Comparison of ENCODE assay signal across 8 mouse cellular contexts in genomic region chr10:127522088-127522581, GRCm38 (mm10). TPM values are rescaled to one million over a fixed set of nuclear protein-coding genes. Genes with fewer than 3 reads are reported as not detected.
A peak's percentile ranks its signal among the peaks of the same experiment; 100 is the strongest.
DNase-seq lines count a peak whose midpoint lies in the region; ATAC-seq and TF ChIP-seq lines count a peak whose summit lies in the region.

TSS of gene Shmt2 (minus strand) at chr10:127522444.

- WGBS in heart, embryonic 10.5 days: under 1% methylated on average over 21 of the region's 21 CpGs
- 0% methylated on average over 21 of the region's 21 CpGs for WGBS in kidney, embryonic 14.5 days
- under 1% methylated on average over 21 of the region's 21 CpGs for WGBS in limb, embryonic 15.5 days
- under 1% methylated on average over 21 of the region's 21 CpGs for WGBS in midbrain, postnatal 0 days

- no peak for TF ChIP-seq CTCF in brain, embryonic 14.5 days (IDR thresholded peaks at IDR 0.05; ENCODE audit: borderline replicate concordance, extremely low read depth, insufficient read depth, insufficient read length)
- no peak for TF ChIP-seq CTCF in midbrain, postnatal 0 days (IDR thresholded peaks at IDR 0.05)

- H3K4me2 ChIP-seq in kidney, embryonic 14.5 days (replicated peaks; ENCODE audit: low read depth, low read length): peak within 1 kb of the TSS; percentile 87
- H3K4me2 ChIP-seq in limb, embryonic 15.5 days: peak within 1 kb of the TSS; percentile 77
- H3K4me2 ChIP-seq in midbrain, postnatal 0 days (ENCODE audit: low read depth, low read length, poor library complexity, severe bottlenecking): peak within 1 kb of the TSS; percentile 88

- peak; percentile 90 for DNase-seq in CD4-positive, CD25-positive, alpha-beta regulatory T cell, adult 2 months (ENCODE audit: low read depth, low spot score)
- DNase-seq in brain, embryonic 14.5 days (ENCODE audit: low read depth): peak; percentile 97
- DNase-seq in heart, embryonic 10.5 days (ENCODE audit: low spot score): peak; percentile 95
- peak; percentile 98 for DNase-seq in midbrain, postnatal 0 days (ENCODE audit: low spot score)
- DNase-seq in spleen, postnatal 14 days (ENCODE audit: low spot score in 2 of 2): peak; percentile 61 to 76

- peak within 1 kb of the TSS; percentile 85 for H3K27ac ChIP-seq in heart, embryonic 10.5 days
- peak within 1 kb of the TSS; percentile 13; the same call in 1 of the 2 replicates for H3K27ac ChIP-seq in kidney, embryonic 14.5 days (ENCODE audit: low read depth, low read length)
- peak within 1 kb of the TSS; percentile 47; the same call in 1 of the 2 replicates for H3K27ac ChIP-seq in limb, embryonic 15.5 days
- H3K27ac ChIP-seq in midbrain, postnatal 0 days (ENCODE audit: low read depth, low read length): no peak within 1 kb of the TSS

- TF ChIP-seq POLR2A in brain, embryonic 14.5 days (IDR thresholded peaks at IDR 0.05; ENCODE audit: borderline replicate concordance, extremely low read depth, insufficient read depth, insufficient read length, poor library complexity, severe bottlenecking): no peak

- H3K36me3 ChIP-seq in heart, embryonic 10.5 days: peaks cover 36% of the 10 kb centered on the region
- peaks cover 27% of the 10 kb centered on the region for H3K36me3 ChIP-seq in kidney, embryonic 14.5 days (ENCODE audit: control insufficient read depth, insufficient read depth, low read length)
- peaks cover 34% of the 10 kb centered on the region for H3K36me3 ChIP-seq in limb, embryonic 15.5 days
- peaks cover 19% of the 10 kb centered on the region for H3K36me3 ChIP-seq in midbrain, postnatal 0 days (ENCODE audit: insufficient read depth, low read length)

- no peaks in the 10 kb centered on the region for H3K9me3 ChIP-seq in heart, embryonic 10.5 days
- no peaks in the 10 kb centered on the region for H3K9me3 ChIP-seq in kidney, embryonic 14.5 days (ENCODE audit: control insufficient read depth, low read length)
- no peaks in the 10 kb centered on the region for H3K9me3 ChIP-seq in limb, embryonic 15.5 days
- no peaks in the 10 kb centered on the region for H3K9me3 ChIP-seq in midbrain, postnatal 0 days (ENCODE audit: low read length)

- H3K4me3 ChIP-seq in heart, embryonic 10.5 days: peak within 1 kb of the TSS; percentile 74
- peak within 1 kb of the TSS; percentile 55 for H3K4me3 ChIP-seq in kidney, embryonic 14.5 days (ENCODE audit: low read length)
- H3K4me3 ChIP-seq in limb, embryonic 15.5 days: peak within 1 kb of the TSS; percentile 58
- peak within 1 kb of the TSS; percentile 51 for H3K4me3 ChIP-seq in midbrain, postnatal 0 days (ENCODE audit: low read depth, low read length)

- peaks cover 50% of the 10 kb centered on the region for H3K4me1 ChIP-seq in heart, embryonic 10.5 days
- peaks cover 25% of the 10 kb centered on the region for H3K4me1 ChIP-seq in kidney, embryonic 14.5 days (ENCODE audit: control insufficient read depth, insufficient read depth, low read length)
- H3K4me1 ChIP-seq in limb, embryonic 15.5 days: peaks cover 50% of the 10 kb centered on the region
- H3K4me1 ChIP-seq in midbrain, postnatal 0 days (ENCODE audit: insufficient read depth, low read length): peaks cover 8% of the 10 kb centered on the region; the same call in 1 of the 2 replicates

- H3K9ac ChIP-seq in kidney, embryonic 14.5 days (ENCODE audit: low read depth, low read length): peak within 1 kb of the TSS; percentile 62
- H3K9ac ChIP-seq in limb, embryonic 15.5 days: peak within 1 kb of the TSS; percentile 39
- peak within 1 kb of the TSS; percentile 56 for H3K9ac ChIP-seq in midbrain, postnatal 0 days (replicated peaks; ENCODE audit: low read length, poor library complexity, severe bottlenecking)

- peaks cover 67% of the 10 kb centered on the region for H3K27me3 ChIP-seq in heart, embryonic 10.5 days (ENCODE audit: insufficient read depth, poor library complexity, severe bottlenecking)
- H3K27me3 ChIP-seq in kidney, embryonic 14.5 days (ENCODE audit: control insufficient read depth, insufficient read depth, low read length): peaks cover 37% of the 10 kb centered on the region
- peaks cover 35% of the 10 kb centered on the region for H3K27me3 ChIP-seq in limb, embryonic 15.5 days
- peaks cover 8% of the 10 kb centered on the region; the same call in 1 of the 2 replicates for H3K27me3 ChIP-seq in midbrain, postnatal 0 days (ENCODE audit: insufficient read depth, low read length)

- ATAC-seq in erythroblast, adult 5-6 weeks (replicated peaks; ENCODE audit: low FRiP score, poor library complexity, severe bottlenecking): peak; percentile 78
- peak; percentile 65; the same call in 1 of the 2 replicates for ATAC-seq in kidney, embryonic 14.5 days (ENCODE audit: low FRiP score, low TSS enrichment)
- ATAC-seq in limb, embryonic 15.5 days (ENCODE audit: insufficient number of reproducible peaks, low FRiP score, low TSS enrichment, low read depth): peak; percentile 22; the same call in 1 of the 2 replicates
- ATAC-seq in midbrain, postnatal 0 days (ENCODE audit: low FRiP score): peak; percentile 53; the same call in 1 of the 2 replicates

RNA-seq across cellular contexts. Expression of gene Shmt2, which starts in this region (rescaled TPM):
- polyA plus RNA-seq in brain, embryonic 14.5 days (2012; rRNA removed): 80.8 and 100 TPM in 2 replicates
- total RNA-seq in erythroblast, adult 5-6 weeks (2015; ENCODE audit: low replicate concordance): 17.9 and 19.9 TPM in 2 replicates
- 12.3 and 18.3 TPM in 2 replicates for total RNA-seq in erythroblast, adult 5-6 weeks (2017; ENCODE audit: low replicate concordance)
- polyA plus RNA-seq in heart, embryonic 10.5 days (2016; fragmentation: Nextera tagmentation; extraction: Ambion mirVana): 101 and 126 TPM in 2 replicates
- 68.9 and 99.8 TPM in 2 replicates for polyA plus RNA-seq in kidney, embryonic 14.5 days (2014; fragmentation: Nextera tagmentation; extraction: Ambion mirVana)
- polyA plus RNA-seq in limb, embryonic 15.5 days (2015; fragmentation: Nextera tagmentation; extraction: Ambion mirVana): 112 and 122 TPM in 2 replicates
- 39.8 and 48.0 TPM in 2 replicates for total RNA-seq in midbrain, postnatal 0 days (2014; rRNA removed)
- polyA plus RNA-seq in midbrain, postnatal 0 days (2015; fragmentation: Nextera tagmentation; extraction: Ambion mirVana): 32.8 and 34.2 TPM in 2 replicates

Comparison
In these comparisons a context has a peak if more than half of its experiments do, and no peak if none do; other contexts are left out.
1. ATAC-seq: peak in every context shown above with its lines; median percentile 78 in erythroblast, adult 5-6 weeks; 65 in kidney, embryonic 14.5 days; 53 in midbrain, postnatal 0 days; 22 in limb, embryonic 15.5 days.